Mouse (Mus musculus): Measurements from ENCODE around the gene Draxin. TPM values are rescaled to one million over a fixed set of nuclear protein-coding genes. Genes with fewer than 3 reads are reported as not detected.
A peak's percentile ranks its signal among the peaks of the same experiment; 100 is the strongest.
"Not testable (repeated sequence)": the region's sequence is repeated elsewhere in the genome, so short reads cannot be mapped to it uniquely, and the experiment has no call there.

Draxin gene
- under 1 TPM in 1 of 2 experiments, not detected in 1; 0.07 TPM for total RNA-seq (2021)
- long read RNA-seq, experiment 1 = 0 reads
- long read RNA-seq, experiment 2 = 0 reads

DNA sequence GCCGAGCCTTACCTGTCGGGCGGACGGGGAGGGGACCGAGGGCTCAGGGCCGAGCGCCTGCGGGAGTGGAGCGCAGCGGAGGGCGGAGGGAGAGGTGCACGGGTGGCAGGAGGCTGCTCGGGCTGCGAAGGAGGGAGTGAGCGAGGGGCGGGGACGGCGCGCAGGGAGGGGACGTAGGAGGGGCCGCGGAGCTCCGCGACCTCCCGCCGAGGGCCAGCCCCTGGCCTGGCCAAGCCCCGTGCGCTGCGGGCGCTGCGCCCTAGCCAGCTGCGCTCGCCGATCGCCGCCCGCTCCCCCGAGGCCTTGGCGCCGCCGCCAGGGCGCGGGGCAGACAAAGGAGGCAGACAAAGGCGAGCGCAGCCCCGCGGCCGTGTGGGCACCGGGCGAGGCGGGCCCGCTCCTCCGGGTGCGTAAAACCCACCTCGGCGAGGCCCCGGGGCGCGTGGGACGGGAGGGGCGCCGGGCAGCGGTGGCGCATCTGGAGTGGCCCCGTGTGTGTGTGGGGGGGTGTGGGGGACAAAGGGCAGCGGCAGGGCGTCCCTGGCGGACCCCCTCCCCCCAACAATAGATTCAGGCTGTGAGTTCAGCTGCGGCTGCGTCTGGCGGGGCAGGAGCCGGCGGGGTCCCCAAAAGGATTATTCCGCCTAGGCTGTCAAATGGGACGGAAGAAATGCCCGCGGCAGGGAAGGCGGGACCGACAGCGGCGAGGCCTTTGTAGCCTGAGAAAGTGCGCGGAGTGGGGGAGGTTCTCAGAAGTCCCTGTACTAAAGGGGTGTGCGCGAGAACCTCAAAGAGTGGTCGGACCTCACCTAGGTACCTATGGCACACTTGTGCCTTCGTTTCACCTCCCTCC is at the start of gene Draxin:
Gene Draxin, minus strand, starts transcription at position 138 of the 853 bp plus-strand sequence.
- no peak for DNase-seq (ENCODE audit: low spot score in 2 of 2)

GRCm38 (mm10) chr4:148177716-148178115 is 47.2 kb upstream of the Draxin start:
- no peak for DNase-seq (ENCODE audit: low spot score in 2 of 2)

DNA sequence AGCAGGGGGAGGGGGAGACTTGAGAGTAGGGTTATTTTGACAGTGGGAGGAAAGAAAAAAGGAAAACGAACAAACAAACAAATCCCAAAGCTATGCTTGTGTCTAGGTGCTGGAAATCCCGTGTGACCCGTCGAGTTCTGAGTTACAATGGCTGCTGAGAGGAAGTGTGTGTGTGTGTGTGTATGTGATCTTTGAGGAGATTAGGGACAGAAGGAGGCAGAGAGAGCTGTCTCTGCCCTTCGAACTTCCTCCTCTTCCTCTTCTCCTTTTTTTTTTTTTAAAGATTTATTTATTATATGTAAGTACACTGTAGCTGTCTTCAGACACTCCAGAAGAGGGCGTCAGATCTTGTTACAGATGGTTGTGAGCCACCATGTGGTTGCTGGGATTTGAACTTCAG is 46.1 kb upstream of the Draxin start:
- DNase-seq (ENCODE audit: low spot score in 2 of 2) = not testable (repeated sequence)

- DNase-seq (ENCODE audit: low spot score in 2 of 2) = no peak
Observed at GRCm38 (mm10) chr4:148174495-148174862, 44.0 kb upstream of the Draxin start.

DNA sequence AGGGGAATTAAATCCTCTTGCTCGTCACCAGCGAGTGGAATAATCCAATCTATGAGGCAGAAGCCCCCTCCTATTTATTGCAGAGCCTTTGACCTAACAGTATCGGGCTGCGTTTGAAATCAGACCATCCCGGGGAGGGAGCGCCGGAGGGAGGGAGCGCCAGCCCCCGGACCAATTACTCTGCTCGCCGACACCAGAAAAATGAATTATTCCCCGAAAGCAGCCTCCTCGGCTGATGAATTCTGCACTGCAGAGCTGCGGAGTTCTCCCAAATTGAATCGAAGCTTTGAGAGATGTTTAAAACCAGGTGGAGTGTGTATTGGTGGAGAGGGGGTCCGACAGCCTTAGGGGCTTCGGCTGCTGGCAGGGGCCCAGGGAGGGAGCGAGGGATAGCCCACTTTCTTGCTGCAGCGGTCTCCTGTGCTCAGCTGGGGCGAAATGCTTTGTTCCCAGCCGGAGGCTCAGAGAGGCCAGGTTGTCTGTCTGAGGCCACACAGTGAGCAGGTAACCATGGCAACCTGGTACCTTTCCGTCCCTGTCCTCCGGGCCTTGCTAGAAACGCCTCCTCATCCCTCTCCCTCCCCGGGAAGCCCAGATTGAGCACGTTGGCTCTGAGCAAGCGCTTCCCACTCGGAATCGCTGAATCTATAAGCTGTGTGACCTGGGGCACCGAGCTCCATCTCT is 43.5 kb upstream of the Draxin start:
- DNase-seq (ENCODE audit: low spot score in 2 of 2) = no peak

GRCm38 (mm10) chr4:148171261-148171660 is 40.8 kb upstream of the Draxin start:
- no peak for DNase-seq (ENCODE audit: low spot score in 2 of 2)

DNA sequence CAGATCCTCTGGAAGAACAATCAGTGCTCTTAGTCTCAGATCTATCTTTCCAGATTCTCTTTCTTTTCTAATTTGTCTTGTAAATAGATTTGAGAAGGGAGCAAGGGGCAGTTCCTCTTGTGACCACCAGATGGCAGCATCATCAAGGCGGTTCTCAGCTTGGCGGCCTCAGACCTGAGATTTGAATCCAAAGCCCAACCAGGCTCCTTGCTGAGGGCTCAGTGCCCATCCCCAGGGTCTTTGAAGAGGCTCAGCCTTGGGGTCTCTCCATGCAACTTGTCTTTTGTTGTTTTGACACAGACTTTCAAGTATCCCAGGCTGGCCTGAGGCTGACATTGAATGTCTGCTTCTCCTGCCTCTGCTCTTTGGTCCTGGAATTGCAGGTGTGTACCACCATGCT is 40.3 kb upstream of the Draxin start:
- peak in 1 of 2 experiments; percentile 60 for DNase-seq (ENCODE audit: low spot score in 2 of 2)

- no peak for DNase-seq (ENCODE audit: low spot score in 2 of 2)
Observed at GRCm38 (mm10) chr4:148169586-148169985, 39.1 kb upstream of the Draxin start.

GRCm38 (mm10) chr4:148168287-148168686 is 37.8 kb upstream of the Draxin start:
- DNase-seq (ENCODE audit: low spot score in 2 of 2) = peak in 1 of 2 experiments; percentile 65

- DNase-seq (ENCODE audit: low spot score in 2 of 2) = peak; percentile 62 to 79
Observed at GRCm38 (mm10) chr4:148166986-148167385, 36.5 kb upstream of the Draxin start.

- no peak for DNase-seq (ENCODE audit: low spot score in 2 of 2)
Observed at GRCm38 (mm10) chr4:148166431-148166830, 35.9 kb upstream of the Draxin start.

- DNase-seq (ENCODE audit: low spot score in 2 of 2) = no peak
Observed at GRCm38 (mm10) chr4:148165551-148165950, 35.1 kb upstream of the Draxin start.

DNA sequence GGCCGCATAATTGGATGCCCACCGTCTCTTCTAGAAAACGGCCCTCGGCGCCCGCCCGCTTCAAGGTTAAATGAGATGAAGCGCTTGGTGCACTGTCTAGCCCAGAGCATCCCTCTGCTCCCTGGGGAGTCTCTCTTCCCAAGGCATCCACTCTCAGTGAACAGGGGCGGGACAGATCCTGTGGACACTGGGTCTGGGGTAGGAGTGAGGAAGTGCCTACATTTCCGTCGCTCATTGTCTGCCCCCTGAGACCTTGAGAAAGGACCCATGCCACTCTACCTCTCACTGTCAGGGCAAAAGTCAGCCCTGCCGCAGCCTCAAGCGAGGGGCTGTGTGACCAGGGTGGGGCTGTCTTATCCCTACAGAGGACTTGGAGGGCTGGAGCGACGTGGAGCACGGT is 34.0 kb upstream of the Draxin start:
- DNase-seq (ENCODE audit: low spot score in 2 of 2) = no peak

DNA sequence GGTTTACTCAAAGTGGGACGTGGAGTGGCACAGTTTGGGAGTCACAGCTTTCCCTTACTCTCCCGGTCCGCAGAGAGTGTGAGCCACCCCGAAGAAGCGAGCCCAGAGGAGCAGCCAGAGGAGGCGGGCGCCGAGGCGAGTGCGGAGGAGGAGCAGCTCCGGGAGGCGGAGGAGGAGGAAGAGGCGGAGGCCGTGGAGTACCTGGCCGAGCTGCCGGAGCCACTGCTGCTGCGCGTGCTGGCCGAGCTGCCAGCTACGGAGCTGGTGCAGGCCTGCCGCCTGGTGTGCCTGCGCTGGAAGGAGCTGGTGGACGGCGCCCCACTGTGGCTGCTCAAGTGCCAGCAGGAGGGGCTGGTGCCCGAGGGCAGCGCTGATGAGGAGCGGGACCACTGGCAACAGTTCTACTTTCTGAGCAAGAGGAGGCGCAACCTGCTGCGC is 33.5 kb upstream of the Draxin start:
- DNase-seq (ENCODE audit: low spot score in 2 of 2) = peak; percentile 68 to 73

DNA sequence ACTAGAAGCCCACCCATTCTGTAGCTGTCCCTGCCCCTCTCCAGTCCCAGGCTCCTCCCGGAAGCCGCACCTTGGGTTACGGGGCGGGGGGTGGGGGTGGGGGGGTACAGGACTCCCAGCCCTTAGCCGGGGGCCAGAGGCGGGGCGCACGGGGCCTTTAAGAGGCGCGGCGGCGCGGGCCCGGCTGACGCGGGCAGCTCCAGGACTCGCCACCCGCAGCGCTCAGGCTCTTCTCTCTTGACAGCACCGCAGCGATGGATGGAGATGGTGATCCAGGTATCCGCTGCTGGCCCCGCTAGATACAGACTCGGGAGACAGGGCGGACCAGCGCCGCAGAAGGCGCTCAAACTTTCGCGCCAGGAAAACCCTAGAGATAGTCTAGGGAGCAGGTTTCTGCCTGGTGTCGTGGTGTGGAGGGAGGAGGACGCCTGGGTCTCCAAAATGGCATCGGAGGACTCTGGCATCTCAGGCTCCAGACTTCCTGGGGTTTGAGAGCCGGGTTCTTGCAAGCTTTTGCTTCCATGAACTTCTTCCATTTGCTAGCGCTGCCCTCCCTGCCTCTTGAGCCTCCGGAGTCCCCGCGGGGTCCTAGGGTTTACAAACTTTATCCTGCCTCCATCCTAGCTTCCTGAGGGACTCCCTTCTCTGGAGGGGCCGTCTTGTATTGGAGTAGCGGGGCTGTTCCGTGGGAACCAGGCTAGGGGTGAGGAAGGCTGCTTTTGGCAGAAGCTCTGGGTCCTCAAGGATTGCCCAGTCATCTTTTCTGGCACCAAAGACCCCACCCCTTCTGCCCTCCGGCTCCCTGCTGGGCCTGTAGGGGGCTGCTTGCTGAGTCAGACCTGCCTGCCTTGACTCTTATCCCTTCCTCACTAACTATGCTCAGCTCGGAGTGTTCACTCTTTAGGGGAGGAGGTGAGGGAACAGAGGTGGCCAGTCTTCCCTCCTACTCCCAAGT is 30.2 kb upstream of the Draxin start, which contains the start of the genes Fbxo44 and Fbxo2:
Gene Fbxo44, minus strand, starts transcription at position 47 of the 955 bp plus-strand sequence.
Gene Fbxo2, plus strand, starts transcription at position 186 of the 955 bp plus-strand sequence.
- DNase-seq (ENCODE audit: low spot score in 2 of 2) = no peak

DNA sequence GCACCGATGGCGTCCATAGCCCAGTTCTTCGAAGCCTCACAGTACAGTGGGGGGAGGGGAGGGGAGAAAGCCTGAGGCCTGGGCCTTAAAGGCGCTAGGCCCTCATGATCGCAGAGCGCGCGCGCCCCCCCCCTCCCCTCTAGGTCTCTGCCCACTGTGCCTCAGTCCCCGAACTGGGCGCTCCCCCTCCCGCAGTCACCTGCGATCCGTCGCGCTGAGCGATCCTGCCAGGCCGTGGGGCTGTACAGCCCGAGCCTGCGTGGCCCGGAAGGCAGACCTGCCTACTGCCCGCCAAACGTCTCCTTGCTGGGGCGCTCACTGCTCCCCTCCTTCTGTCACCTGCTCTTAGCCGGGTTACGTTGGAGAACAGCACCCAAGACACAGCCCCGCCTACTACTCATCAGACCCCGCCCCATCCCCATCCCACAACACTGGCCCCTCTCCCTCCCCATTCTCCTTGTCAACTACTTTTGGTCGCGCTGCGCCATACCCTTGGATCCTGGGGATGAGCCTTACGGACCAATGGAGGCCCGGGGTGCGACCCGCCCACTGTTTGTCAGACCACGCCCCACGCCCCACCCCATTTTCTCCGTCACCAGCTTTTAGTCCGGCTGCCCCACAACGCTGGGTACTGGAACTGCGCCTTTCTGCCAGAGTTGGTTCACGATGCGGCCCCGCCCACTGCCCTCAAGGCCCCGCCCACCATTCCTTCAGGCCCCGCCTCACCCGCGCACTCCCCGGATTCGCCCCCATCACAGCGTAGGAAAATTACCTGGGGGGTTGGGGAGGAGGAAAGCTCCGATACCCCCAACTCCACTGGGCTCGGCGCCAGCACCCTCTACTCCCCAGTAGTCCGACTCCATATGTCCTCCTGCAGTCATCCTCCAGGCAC is 29.3 kb upstream of the Draxin start:
- peak; percentile 91 to 95 for DNase-seq (ENCODE audit: low spot score in 2 of 2)

- DNase-seq (ENCODE audit: low spot score in 2 of 2) = no peak
Observed at GRCm38 (mm10) chr4:148158436-148159348, 28.2 kb upstream of the Draxin start.

DNA sequence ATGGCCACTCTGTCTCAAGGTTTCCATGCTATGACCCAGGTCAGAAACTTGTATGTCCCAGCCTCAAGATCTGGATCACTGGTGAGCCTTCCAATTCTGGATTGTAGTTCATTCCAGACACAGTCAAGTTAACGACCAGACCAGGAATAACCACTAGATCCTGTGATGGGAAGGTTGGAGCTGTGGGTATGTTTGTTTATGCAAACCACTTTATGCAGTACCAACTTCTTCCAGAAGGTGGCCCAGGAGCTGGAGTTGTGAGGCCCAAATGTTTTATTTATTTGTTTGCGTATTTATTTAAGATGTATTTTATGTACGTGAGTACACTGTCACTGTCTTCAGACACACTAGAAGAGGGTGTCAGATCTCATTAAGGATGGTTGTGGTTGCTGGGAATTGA is 24.5 kb upstream of the Draxin start:
- peak in 1 of 2 experiments; percentile 41 for DNase-seq (ENCODE audit: low spot score in 2 of 2)

DNA sequence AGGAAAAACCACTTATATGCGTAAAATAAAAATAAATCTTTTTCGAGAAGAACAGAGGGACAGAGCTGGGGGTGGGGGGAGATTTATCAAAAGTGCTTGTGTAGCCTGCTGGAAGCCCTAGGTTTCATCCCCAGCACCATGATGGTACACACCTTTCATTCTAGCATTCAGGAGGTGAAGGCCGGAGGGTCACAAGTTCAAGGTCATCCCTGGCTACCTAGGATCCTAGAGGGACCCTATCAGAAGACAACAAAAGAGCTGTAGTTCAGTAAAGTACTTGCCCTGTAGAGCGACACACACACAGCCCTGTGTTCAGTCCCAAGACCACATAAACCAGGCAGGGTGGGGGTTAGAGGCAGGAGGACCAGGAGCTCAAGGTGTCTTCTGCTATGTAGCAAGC is 23.5 kb upstream of the Draxin start:
- no peak for DNase-seq (ENCODE audit: low spot score in 2 of 2)

Data from adrenal gland, adult 18-20 months (tissue).